Mouse (Mus musculus) MEL (cell line): ENCODE results near the gene Ints13. TPM values are rescaled to one million over a fixed set of nuclear protein-coding genes. Genes with fewer than 3 reads are reported as not detected.
A peak's percentile ranks its signal among the peaks of the same experiment; 100 is the strongest.

Source experiments
- DNase-seq: peaks from one replicate; pipeline ENCODE4 v3.0.0; 2011; ENCODE audit warnings: low read depth, low spot score
- H3K27ac ChIP-seq: 2 replicates; pipeline ENCODE4 v1.5.1; 2012; ENCODE audit warnings: low read depth, mild to moderate bottlenecking, control low read depth, low read length, moderate library complexity; ENCODE audit not compliant: control insufficient read depth
- H3K27me3 ChIP-seq, 2 experiments: fragments of 150-350 bp in 1 of 2; sonication (generic) in 1 of 2; 2 replicates each; pipeline ENCODE4 v1.6.1; 2012; ENCODE audit warnings: low read length in 2 of 2, mild to moderate bottlenecking in 2 of 2, improper control_type of control experiment in 1 of 2, moderate library complexity in 1 of 2; ENCODE audit not compliant: insufficient read depth in 2 of 2, control insufficient read depth in 1 of 2
- H3K36me3 ChIP-seq, 2 experiments: 2 replicates each; pipeline ENCODE4 v1.6.1; 2012 to 2014; ENCODE audit warnings: low read length in 2 of 2, improper control_type of control experiment in 1 of 2, inconsistent platforms in 1 of 2, mild to moderate bottlenecking in 1 of 2; ENCODE audit not compliant: insufficient read depth in 2 of 2, control insufficient read depth in 1 of 2
- H3K4me1 ChIP-seq, 2 experiments: fragments of 150-350 bp in 1 of 2; sonication (generic) in 1 of 2; 2 replicates each; pipeline ENCODE4 v1.6.1; 2012; ENCODE audit warnings: low read length in 2 of 2, improper control_type of control experiment in 1 of 2, mild to moderate bottlenecking in 1 of 2; ENCODE audit not compliant: insufficient read depth in 2 of 2, control insufficient read depth in 1 of 2
- H3K4me3 ChIP-seq, 2 experiments: fragments of 150-350 bp in 1 of 2; sonication (generic) in 1 of 2; 2 replicates each; pipeline ENCODE4 v1.5.1; 2012; ENCODE audit warnings: low read depth in 2 of 2, low read length in 2 of 2, mild to moderate bottlenecking in 2 of 2, moderate library complexity in 2 of 2, control low read depth in 1 of 2, improper control_type of control experiment in 1 of 2; ENCODE audit not compliant: control insufficient read depth in 1 of 2, insufficient read depth in 1 of 2
- H3K79me2 ChIP-seq: 2 replicates; pipeline ENCODE4 v1.6.1; 2012; ENCODE audit warnings: mild to moderate bottlenecking, low read length, moderate library complexity; ENCODE audit not compliant: control insufficient read depth, poor library complexity, insufficient read depth
- H3K9ac ChIP-seq: 2 replicates; pipeline ENCODE4 v1.6.1; 2012; ENCODE audit warnings: low read depth, mild to moderate bottlenecking, control low read depth, low read length, moderate library complexity; ENCODE audit not compliant: control insufficient read depth, poor library complexity, severe bottlenecking
- H3K9me3 ChIP-seq: fragments of 150-350 bp; sonication (generic); replicated peaks from 2 replicates; pipeline ENCODE4 v1.6.1; 2012; ENCODE audit warnings: mild to moderate bottlenecking, low read length, improper control_type of control experiment, moderate library complexity; ENCODE audit not compliant: insufficient read depth
- CHD1 ChIP-seq: IDR thresholded peaks from 2 replicates; pipeline ENCODE4 v1.6.1; 2012; ENCODE audit warnings: low read depth, mild to moderate bottlenecking, inconsistent platforms, low read length, improper control_type of control experiment
- CHD2 ChIP-seq: IDR thresholded peaks from 2 replicates; pipeline ENCODE4 v1.6.1; 2011; ENCODE audit warnings: low read length, improper control_type of control experiment
- E2F4 ChIP-seq: IDR thresholded peaks from 2 replicates; pipeline ENCODE4 v1.6.1; 2011; ENCODE audit warnings: low read depth, low read length, improper control_type of control experiment, borderline replicate concordance
- ELF1 ChIP-seq: IDR thresholded peaks from 2 replicates; pipeline ENCODE4 v1.6.1; 2014; ENCODE audit warnings: low read depth, mild to moderate bottlenecking, inconsistent platforms, low read length, improper control_type of control experiment, moderate library complexity
- EP300 ChIP-seq, 2 experiments: IDR thresholded peaks; 2 replicates each; pipeline ENCODE4 v1.6.1; 2011; ENCODE audit warnings: improper control_type of control experiment in 2 of 2, low read length in 2 of 2, low read depth in 1 of 2, mild to moderate bottlenecking in 1 of 2
- GATA1 ChIP-seq: IDR thresholded peaks from 2 replicates; pipeline ENCODE4 v1.6.1; 2011; ENCODE audit warnings: low read depth, low read length, improper control_type of control experiment
- JUND ChIP-seq: IDR thresholded peaks from 2 replicates; pipeline ENCODE4 v1.6.1; 2011; ENCODE audit warnings: low read depth, mild to moderate bottlenecking, improper control_type of control experiment, low read length
- MAFK ChIP-seq: IDR thresholded peaks from 2 replicates; pipeline ENCODE4 v1.6.1; 2011; ENCODE audit warnings: low read depth, mild to moderate bottlenecking, low read length, improper control_type of control experiment, borderline replicate concordance
- MEF2A ChIP-seq: IDR thresholded peaks from 2 replicates; pipeline ENCODE4 v1.6.1; 2014; ENCODE audit warnings: low read depth, mild to moderate bottlenecking, inconsistent platforms, low read length, improper control_type of control experiment; ENCODE audit not compliant: poor library complexity, insufficient replicate concordance, severe bottlenecking; ENCODE audit errors: extremely low read depth
- MYC ChIP-seq: IDR thresholded peaks from 2 replicates; pipeline ENCODE4 v1.6.1; 2011; ENCODE audit warnings: low read depth, mild to moderate bottlenecking, low read length, improper control_type of control experiment, moderate library complexity
- NELFE ChIP-seq: IDR thresholded peaks from 2 replicates; pipeline ENCODE4 v1.6.1; 2011; ENCODE audit warnings: low read depth, low read length, improper control_type of control experiment
- POLR2A ChIP-seq, 2 experiments: IDR thresholded peaks; 2 replicates each; pipeline ENCODE4 v1.6.1; 2011 to 2012; ENCODE audit warnings: low read length in 2 of 2, mild to moderate bottlenecking in 2 of 2, control low read depth in 1 of 2, improper control_type of control experiment in 1 of 2, low read depth in 1 of 2, moderate library complexity in 1 of 2; ENCODE audit not compliant: control insufficient read depth in 1 of 2, insufficient read depth in 1 of 2, poor library complexity in 1 of 2
- POLR2AphosphoS2 ChIP-seq: IDR thresholded peaks from 2 replicates; pipeline ENCODE4 v1.6.1; 2011; ENCODE audit warnings: low read length, improper control_type of control experiment
- POLR2AphosphoS5 ChIP-seq: IDR thresholded peaks from 2 replicates; pipeline ENCODE4 v1.6.1; 2012; ENCODE audit warnings: low read depth, borderline replicate concordance, mild to moderate bottlenecking, inconsistent platforms, low read length, moderate library complexity, mixed read lengths
- SIN3A ChIP-seq: IDR thresholded peaks from 2 replicates; pipeline ENCODE4 v1.6.1; 2012; ENCODE audit warnings: low read length, improper control_type of control experiment, inconsistent platforms
- SMC3 ChIP-seq: IDR thresholded peaks from 2 replicates; pipeline ENCODE4 v1.6.1; 2011; ENCODE audit warnings: low read depth, low read length, improper control_type of control experiment
- TAL1 ChIP-seq: IDR thresholded peaks from 2 replicates; pipeline ENCODE4 v1.6.1; 2012; ENCODE audit warnings: mild to moderate bottlenecking, inconsistent platforms, low read length, moderate library complexity, mixed read lengths
- TBP ChIP-seq: IDR thresholded peaks from 2 replicates; pipeline ENCODE4 v1.8.0; 2011; ENCODE audit warnings: low read depth, low read length, improper control_type of control experiment
- TCF12 ChIP-seq: IDR thresholded peaks from 2 replicates; pipeline ENCODE4 v1.6.1; 2014; ENCODE audit warnings: low read depth, mild to moderate bottlenecking, inconsistent platforms, low read length, improper control_type of control experiment, moderate library complexity
- USF1 ChIP-seq: IDR thresholded peaks from 2 replicates; pipeline ENCODE4 v1.6.1; 2014; ENCODE audit warnings: low read depth, mild to moderate bottlenecking, inconsistent platforms, low read length, improper control_type of control experiment, moderate library complexity
- ZC3H11A ChIP-seq: IDR thresholded peaks from 2 replicates; pipeline ENCODE4 v1.6.1; 2012; ENCODE audit warnings: low read depth, mild to moderate bottlenecking, inconsistent platforms, low read length, improper control_type of control experiment
- ZNF384 ChIP-seq: IDR thresholded peaks from 2 replicates; pipeline ENCODE4 v1.6.1; 2012; ENCODE audit warnings: low read depth, mild to moderate bottlenecking, inconsistent platforms, low read length, improper control_type of control experiment
- polyA plus RNA-seq, 2 experiments: library from polyadenylated mRNA; stranded (reverse) in 1 of 2; unstranded in 1 of 2; fragments of >175 nt in 1 of 2; fragments of >200 nt in 1 of 2; gene quantifications; 2 replicates each; pipeline versions ENCODE4 v1.2.1 to v1.2.4; 2012; ENCODE audit warnings: low replicate concordance in 2 of 2, low read depth in 1 of 2; ENCODE audit not compliant: insufficient read length in 2 of 2, insufficient read depth in 1 of 2, missing spikeins in 1 of 2
- total RNA-seq: library from RNA; depleted of rRNA; stranded (reverse); fragments of 300-350 nt; gene quantifications from 2 replicates; pipeline ENCODE4 v1.2.3, GENCODE M21; 2012

The Ints13 gene
- total and polyA plus RNA-seq, 3 experiments: 63.5 to 70.2 TPM; not detected in 1

DNA sequence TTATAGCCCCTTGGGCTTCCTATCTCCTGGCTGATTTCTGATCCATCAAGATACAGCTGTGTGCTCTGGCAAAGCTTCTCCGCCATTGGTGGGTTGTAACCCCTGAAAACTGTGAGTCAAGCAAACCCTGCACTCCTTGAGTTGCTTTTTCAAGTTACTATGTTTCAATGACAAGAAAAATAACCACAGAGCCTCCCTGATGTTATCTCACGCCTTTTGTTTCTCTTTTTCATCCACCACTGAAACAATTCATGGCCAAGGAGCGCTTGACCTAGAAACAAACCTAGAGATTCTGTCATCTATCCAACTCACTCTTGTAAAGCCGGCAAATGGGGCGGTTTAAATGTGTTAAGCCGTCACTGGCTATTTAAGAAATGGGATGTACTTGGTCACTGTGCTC lies 61.7 kb downstream of the Ints13 start:
- DNase-seq: peak; percentile 29
- Histone ChIP-seq H3K4me3 (no peak overlapping the region), H3K9me3 (no peaks in the 10 kb centered on the region), H3K27me3 (no peaks in the 10 kb centered on the region), H3K4me1 (peaks cover 6 to 19% of the 10 kb centered on the region in 2 experiments), H3K9ac (no peak overlapping the region), H3K27ac (no peak overlapping the region), H3K36me3 (peaks cover 0 to 12% of the 10 kb centered on the region in 2 experiments; a peak in 2 of 4 replicates), H3K79me2 (no peaks in the 10 kb centered on the region)
- TF ChIP-seq GATA1 (peak; percentile 53; the same call in 1 of the 2 replicates), ELF1 (no peak), MAFK (peak; percentile 14; the same call in 1 of the 2 replicates)

DNA sequence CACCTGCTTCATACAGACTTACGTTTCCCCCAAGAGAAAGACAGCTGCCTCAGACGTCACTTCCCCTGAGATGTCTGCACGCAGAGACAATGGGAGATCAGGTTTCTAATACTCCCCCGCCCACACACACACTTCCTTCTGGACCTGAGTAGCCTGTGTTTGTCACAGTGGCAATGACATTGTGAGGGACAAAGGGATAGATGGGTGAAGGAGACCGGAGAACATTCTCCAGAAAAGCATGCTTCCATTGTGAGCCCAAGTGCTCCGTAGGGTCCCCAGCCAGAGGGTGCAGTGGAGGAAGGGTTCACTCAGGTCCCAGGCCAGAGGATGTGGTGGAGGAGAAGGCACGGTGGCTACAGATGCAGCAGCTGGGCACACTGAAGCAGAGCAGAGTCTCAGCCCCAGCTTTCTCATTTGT lies 63.1 kb downstream of the Ints13 start:
- H3K4me1 ChIP-seq: peaks cover 8 to 25% of the 10 kb centered on the region in 2 experiments
- no peaks in the 10 kb centered on the region for H3K9me3 ChIP-seq
- no peak for DNase-seq
- no peak for TF ChIP-seq POLR2A (IDR thresholded peaks at IDR 0.05; ENCODE audit: control insufficient read depth in 1 of 2, insufficient read depth in 1 of 2, low read depth in 1 of 2, low read length in 2 of 2, poor library complexity in 1 of 2)
- TF ChIP-seq ZC3H11A: no peak
- no peak for TF ChIP-seq EP300 (IDR thresholded peaks at IDR 0.05; ENCODE audit: low read depth in 1 of 2, low read length in 2 of 2)
- TF ChIP-seq JUND: no peak
- TF ChIP-seq SIN3A: no peak
- no peak for TF ChIP-seq USF1
- TF ChIP-seq NELFE: no peak
- no peak for TF ChIP-seq ZNF384
- TF ChIP-seq CHD1: no peak
- TF ChIP-seq ELF1: no peak
- no peak for TF ChIP-seq CHD2
- TF ChIP-seq POLR2AphosphoS2: no peak
- TF ChIP-seq SMC3: no peak
- H3K9ac ChIP-seq: no peak overlapping the region
- no peaks in the 10 kb centered on the region for H3K27me3 ChIP-seq
- H3K4me3 ChIP-seq: no peak overlapping the region
- no peak overlapping the region for H3K27ac ChIP-seq
- H3K36me3 ChIP-seq: peaks cover 0 to 12% of the 10 kb centered on the region in 2 experiments; a peak in 2 of 4 replicates
- no peaks in the 10 kb centered on the region for H3K79me2 ChIP-seq

DNA sequence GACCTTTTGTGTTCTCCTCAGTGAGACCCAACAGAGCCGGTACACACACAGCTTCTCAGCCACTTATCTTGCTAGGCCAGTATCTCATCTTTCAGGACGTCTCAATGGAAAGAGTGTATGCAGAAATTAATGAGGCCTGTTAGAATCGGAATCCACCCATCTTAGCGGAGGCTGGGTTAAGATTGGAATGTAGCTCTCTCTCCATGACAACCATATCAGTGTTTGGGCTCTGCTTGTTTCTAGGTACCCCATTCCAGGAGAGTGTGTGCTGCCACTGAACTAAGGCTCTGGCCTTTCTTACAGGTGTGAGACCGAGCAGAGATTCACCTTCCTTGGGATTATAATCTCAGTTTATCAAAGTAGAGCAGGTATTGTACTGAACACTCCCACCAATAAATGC lies 63.7 kb downstream of the Ints13 start:
- Histone ChIP-seq H3K9ac (no peak overlapping the region), H3K4me3 (no peak overlapping the region), H3K4me1 (peaks cover 11 to 25% of the 10 kb centered on the region in 2 experiments), H3K79me2 (no peaks in the 10 kb centered on the region), H3K27ac (no peak overlapping the region), H3K27me3 (no peaks in the 10 kb centered on the region)
- DNase-seq: no peak
- TF ChIP-seq E2F4 (no peak), TAL1 (no peak), TBP (no peak), TCF12 (no peak), MEF2A (no peak), MYC (no peak), ZNF384 (no peak), POLR2AphosphoS5 (no peak)
- TF ChIP-seq, all 39 proteins: peak for 0
- H3K36me3 ChIP-seq: peaks cover 0 to 12% of the 10 kb centered on the region in 2 experiments; a peak in 2 of 4 replicates
- no peaks in the 10 kb centered on the region for H3K9me3 ChIP-seq
